In the genomic region with DNA sequence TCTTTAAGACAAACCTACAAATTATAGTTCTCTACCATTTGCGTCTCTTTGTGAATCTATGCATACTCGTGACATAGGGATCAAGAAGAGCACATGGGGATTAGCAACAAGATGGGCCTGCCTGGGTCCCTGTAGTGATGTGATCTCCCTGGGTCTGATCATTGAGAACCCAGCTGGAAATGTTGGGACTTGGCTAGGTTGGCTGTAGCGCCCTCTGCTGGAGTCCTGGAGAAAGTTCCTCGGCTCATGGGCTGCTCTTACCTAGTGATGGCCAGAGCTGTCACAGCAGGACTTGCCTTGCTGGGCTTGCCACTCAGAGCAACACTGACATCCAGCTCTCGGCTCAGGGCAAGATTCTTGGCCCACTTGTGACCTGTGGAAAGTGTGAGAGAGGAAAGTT, we compare ENCODE assay signal across 8 mouse cellular contexts. TPM values are rescaled to one million over a fixed set of nuclear protein-coding genes. Genes with fewer than 3 reads are reported as not detected.
DNase-seq lines count a peak whose midpoint lies in the region; ATAC-seq and TF ChIP-seq lines count a peak whose summit lies in the region.

No protein-coding gene starts in this region.

- 47% methylated on average over 5 of the region's 5 CpGs for WGBS in kidney, embryonic 14.5 days
- 36% methylated on average over 5 of the region's 5 CpGs for WGBS in forebrain, postnatal 0 days
- WGBS in hindbrain, embryonic 14.5 days, result 43% methylated on average over 5 of the region's 5 CpGs
- WGBS in neural tube, embryonic 11.5 days, result 34% methylated on average over 5 of the region's 5 CpGs

- H3K9me3 ChIP-seq in kidney, embryonic 14.5 days (ENCODE audit: control insufficient read depth, low read length), result no peaks in the 10 kb centered on the region
- H3K9me3 ChIP-seq in forebrain, postnatal 0 days (ENCODE audit: low read length), result no peaks in the 10 kb centered on the region
- no peaks in the 10 kb centered on the region for H3K9me3 ChIP-seq in hindbrain, embryonic 14.5 days (ENCODE audit: control insufficient read depth, low read length)
- H3K9me3 ChIP-seq in neural tube, embryonic 11.5 days (ENCODE audit: control insufficient read depth, low read length), result no peaks in the 10 kb centered on the region

- H3K27ac ChIP-seq in kidney, embryonic 14.5 days (ENCODE audit: low read depth, low read length), result no peak overlapping the region
- no peak overlapping the region for H3K27ac ChIP-seq in forebrain, postnatal 0 days (ENCODE audit: low read depth, low read length)
- no peak overlapping the region for H3K27ac ChIP-seq in hindbrain, embryonic 14.5 days
- no peak overlapping the region for H3K27ac ChIP-seq in neural tube, embryonic 11.5 days (ENCODE audit: low read depth, low read length)

- intact Hi-C loops in left cerebral cortex, postnatal 14 days (cut with DNase I), result loop anchor here (5.0 to 10.0 kb wide), 2 partner anchors 188 to 356 kb away; no protein-coding TSS in a partner anchor

- TF ChIP-seq CTCF in forebrain, postnatal 0 days (IDR thresholded peaks at IDR 0.05; ENCODE audit: low read depth), result peak; percentile 79

- peaks cover 7% of the 10 kb centered on the region; the same call in 1 of the 2 replicates for H3K4me1 ChIP-seq in kidney, embryonic 14.5 days (ENCODE audit: control insufficient read depth, insufficient read depth, low read length)
- H3K4me1 ChIP-seq in forebrain, postnatal 0 days (ENCODE audit: insufficient read depth), result no peaks in the 10 kb centered on the region
- peaks cover 9% of the 10 kb centered on the region; the same call in 1 of the 2 replicates for H3K4me1 ChIP-seq in hindbrain, embryonic 14.5 days (replicated peaks; ENCODE audit: control insufficient read depth, insufficient read depth, low read length)
- H3K4me1 ChIP-seq in neural tube, embryonic 11.5 days (ENCODE audit: control insufficient read depth, insufficient read depth, low read length), result 0 out of 2 replicates have a peak, but pooled peaks cover 2% of the 10 kb centered on the region

- DNase-seq in kidney, adult 11 months, result peak; percentile 19
- DNase-seq in c-Kit-positive CD71-negative TER-119-negative erythroid progenitor cells, embryonic 14.5 days (ENCODE audit: low read depth), result peak; percentile 40
- DNase-seq in forebrain, postnatal 0 days, result peak; percentile 66
- peak; percentile 75 for DNase-seq in hindbrain, embryonic 14.5 days (ENCODE audit: low spot score)
- peak; percentile 77 to 78 for DNase-seq in left cerebral cortex, postnatal 14 days (ENCODE audit: low spot score in 2 of 2)
- peak; percentile 78 for DNase-seq in neural tube, embryonic 11.5 days (ENCODE audit: low spot score)
- peak; percentile 17 for DNase-seq in thymus, postnatal 14 days

- H3K36me3 ChIP-seq in kidney, embryonic 14.5 days (ENCODE audit: control insufficient read depth, insufficient read depth, low read length), result no peaks in the 10 kb centered on the region
- H3K36me3 ChIP-seq in forebrain, postnatal 0 days (ENCODE audit: insufficient read depth), result no peaks in the 10 kb centered on the region
- no peaks in the 10 kb centered on the region for H3K36me3 ChIP-seq in hindbrain, embryonic 14.5 days (replicated peaks; ENCODE audit: control insufficient read depth, insufficient read depth)
- H3K36me3 ChIP-seq in neural tube, embryonic 11.5 days (ENCODE audit: control insufficient read depth, insufficient read depth, low read length), result no peaks in the 10 kb centered on the region

- no peak for ATAC-seq in kidney, embryonic 14.5 days (ENCODE audit: low FRiP score, low TSS enrichment)
- ATAC-seq in forebrain, postnatal 0 days, result no peak; the same call in 1 of the 2 replicates
- ATAC-seq in hindbrain, embryonic 14.5 days (ENCODE audit: low FRiP score), result no peak; the same call in 1 of the 2 replicates
- no peak for ATAC-seq in neural tube, embryonic 11.5 days (ENCODE audit: insufficient read depth, low FRiP score, low TSS enrichment)

- H3K4me3 ChIP-seq in kidney, embryonic 14.5 days (ENCODE audit: low read length), result no peak overlapping the region
- no peak overlapping the region for H3K4me3 ChIP-seq in forebrain, postnatal 0 days (ENCODE audit: low read depth, low read length)
- H3K4me3 ChIP-seq in hindbrain, embryonic 14.5 days (replicated peaks; ENCODE audit: low read length), result no peak overlapping the region
- H3K4me3 ChIP-seq in neural tube, embryonic 11.5 days (ENCODE audit: low read depth, low read length), result no peak overlapping the region

- H3K27me3 ChIP-seq in kidney, embryonic 14.5 days (ENCODE audit: control insufficient read depth, insufficient read depth, low read length), result peaks cover 14% of the 10 kb centered on the region
- no peaks in the 10 kb centered on the region for H3K27me3 ChIP-seq in forebrain, postnatal 0 days (ENCODE audit: insufficient read depth, low read length)
- no peaks in the 10 kb centered on the region for H3K27me3 ChIP-seq in hindbrain, embryonic 14.5 days (ENCODE audit: control insufficient read depth, insufficient read depth, low read length)
- H3K27me3 ChIP-seq in neural tube, embryonic 11.5 days (ENCODE audit: control insufficient read depth, insufficient read depth, low read length), result no peaks in the 10 kb centered on the region

- no peak overlapping the region for H3K4me2 ChIP-seq in kidney, embryonic 14.5 days (replicated peaks; ENCODE audit: low read depth, low read length)
- H3K4me2 ChIP-seq in forebrain, postnatal 0 days (ENCODE audit: low read depth), result no peak overlapping the region
- H3K4me2 ChIP-seq in hindbrain, embryonic 14.5 days (replicated peaks), result no peak overlapping the region
- no peak overlapping the region for H3K4me2 ChIP-seq in neural tube, embryonic 11.5 days (ENCODE audit: low read depth)

- no peak overlapping the region for H3K9ac ChIP-seq in kidney, embryonic 14.5 days (ENCODE audit: low read depth, low read length)
- H3K9ac ChIP-seq in forebrain, postnatal 0 days, result no peak overlapping the region
- no peak overlapping the region for H3K9ac ChIP-seq in hindbrain, embryonic 14.5 days
- no peak overlapping the region for H3K9ac ChIP-seq in neural tube, embryonic 11.5 days (ENCODE audit: low read length)

RNA-seq across cellular contexts. Expression of gene Lrrc18, which starts 30.7 kb away (rescaled TPM):
- 0.28 and 0.91 TPM in 2 replicates for polyA plus RNA-seq in kidney, embryonic 14.5 days (2014; fragmentation: Nextera tagmentation; extraction: Ambion mirVana)
- total RNA-seq in forebrain, postnatal 0 days (2014; rRNA removed), result 0.31 and 2.4 TPM in 2 replicates
- 0.46 and 0.74 TPM in 2 replicates for polyA plus RNA-seq in forebrain, postnatal 0 days (2015; fragmentation: Nextera tagmentation; extraction: Ambion mirVana)
- 0.22 and 0.48 TPM in 2 replicates for polyA plus RNA-seq in hindbrain, embryonic 14.5 days (2014; fragmentation: Nextera tagmentation; extraction: Ambion mirVana)
- under 1 TPM; 0.33 to 0.36 TPM for total RNA-seq in left cerebral cortex, postnatal 14 days (2021)
- polyA plus RNA-seq in neural tube, embryonic 11.5 days (2014; fragmentation: Nextera tagmentation; extraction: Ambion mirVana), result 0.20 and 0.24 TPM in 2 replicates

Comparison
In these comparisons a context has a peak if more than half of its experiments do, and no peak if none do; other contexts are left out.
1. DNase-seq: peak in every context shown above with its lines; median percentile 78 in neural tube, embryonic 11.5 days; 78 in left cerebral cortex, postnatal 14 days; 75 in hindbrain, embryonic 14.5 days; 66 in forebrain, postnatal 0 days; 40 in c-Kit-positive CD71-negative TER-119-negative erythroid progenitor cells, embryonic 14.5 days; 19 in kidney, adult 11 months; 17 in thymus, postnatal 14 days.